Mouse (Mus musculus): ENCODE results near the gene Lrp5. TPM values are rescaled to one million over a fixed set of nuclear protein-coding genes. Genes with fewer than 3 reads are reported as not detected.

Gene Lrp5
- polyA plus RNA-seq, 1 experiment from 2014 or later: 5.2 TPM

DNA sequence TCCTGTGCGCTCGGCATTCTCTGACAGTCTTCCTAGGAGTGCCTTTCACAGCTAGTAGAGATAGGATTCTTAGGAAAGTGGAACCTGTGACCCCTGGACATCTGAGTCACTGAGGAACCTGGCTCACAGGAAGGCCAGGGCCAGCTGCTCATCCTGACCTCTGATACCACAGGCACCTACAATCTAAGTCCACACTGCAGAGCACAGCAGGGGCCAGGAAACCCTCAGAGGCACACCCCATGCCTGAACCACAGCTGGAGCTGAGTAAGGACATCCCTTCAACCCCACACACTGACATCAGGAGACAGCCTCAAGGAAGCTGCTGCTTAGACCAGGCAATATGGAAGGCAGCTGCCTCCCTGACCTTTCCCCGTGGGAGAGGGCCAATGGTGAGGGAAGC lies 40.6 kb downstream of the Lrp5 start:
- ATAC-seq (replicated peaks; ENCODE audit: low FRiP score) (no peak), DNase-seq (ENCODE audit: low spot score) (no peak)
- WGBS: 81% methylated on average over 3 of the region's 3 CpGs
- H3K27me3 ChIP-seq (ENCODE audit: control insufficient read depth, insufficient read depth, low read length): no peaks in the 10 kb centered on the region; the same call in 1 of the 2 replicates
- no peak overlapping the region for H3K4me2 ChIP-seq (ENCODE audit: low read depth, low read length, severe bottlenecking)
- no peaks in the 10 kb centered on the region; the same call in 1 of the 2 replicates for H3K36me3 ChIP-seq (ENCODE audit: control insufficient read depth, insufficient read depth, low read length)
- H3K9me3 ChIP-seq (ENCODE audit: control insufficient read depth, low read length): no peaks in the 10 kb centered on the region
- no peak overlapping the region for H3K27ac ChIP-seq (ENCODE audit: low read depth, low read length)
- H3K4me1 ChIP-seq (replicated peaks; ENCODE audit: control insufficient read depth, insufficient read depth, low read length): peaks cover 3% of the 10 kb centered on the region
- no peak overlapping the region for H3K4me3 ChIP-seq (ENCODE audit: low read depth, low read length)
- H3K9ac ChIP-seq (ENCODE audit: low read length): no peak overlapping the region

DNA sequence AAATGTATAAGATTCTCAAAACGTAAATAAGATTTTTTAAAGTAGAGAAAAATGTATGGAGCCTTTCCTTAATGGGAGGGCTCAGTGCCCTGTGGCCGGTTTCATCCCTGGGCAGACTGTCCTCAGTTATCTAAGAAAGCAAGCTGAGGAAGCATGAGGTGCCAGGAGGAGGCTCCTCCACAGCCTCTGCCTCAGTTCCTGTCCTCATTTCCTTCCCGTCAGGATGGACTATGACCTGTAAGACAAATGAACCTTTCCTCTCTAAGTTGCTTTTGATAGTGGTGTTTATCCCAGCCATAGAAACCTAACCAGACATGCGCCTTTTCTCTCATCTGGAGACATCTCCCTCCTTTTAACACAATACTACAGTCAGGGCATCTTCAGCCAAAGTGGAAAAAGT lies 41.0 kb downstream of the Lrp5 start:
- Histone ChIP-seq H3K9ac (ENCODE audit: low read length) (no peak overlapping the region), H3K9me3 (ENCODE audit: control insufficient read depth, low read length) (no peaks in the 10 kb centered on the region), H3K4me2 (ENCODE audit: low read depth, low read length, severe bottlenecking) (no peak overlapping the region), H3K36me3 (ENCODE audit: control insufficient read depth, insufficient read depth, low read length) (no peaks in the 10 kb centered on the region; the same call in 1 of the 2 replicates), H3K4me3 (ENCODE audit: low read depth, low read length) (no peak overlapping the region), H3K27ac (ENCODE audit: low read depth, low read length) (no peak overlapping the region), H3K4me1 (replicated peaks; ENCODE audit: control insufficient read depth, insufficient read depth, low read length) (peaks cover 3% of the 10 kb centered on the region), H3K27me3 (ENCODE audit: control insufficient read depth, insufficient read depth, low read length) (no peaks in the 10 kb centered on the region; the same call in 1 of the 2 replicates)
- DNase-seq (ENCODE audit: low spot score): no peak
- WGBS: 91% methylated on average over 4 of the region's 4 CpGs
- ATAC-seq (replicated peaks; ENCODE audit: low FRiP score): no peak

GRCm38 (mm10) chr19:3639561-3639960 lies 46.8 kb downstream of the Lrp5 start:
- Histone ChIP-seq H3K4me3 (ENCODE audit: low read depth, low read length) (no peak overlapping the region), H3K9ac (ENCODE audit: low read length) (no peak overlapping the region), H3K4me1 (replicated peaks; ENCODE audit: control insufficient read depth, insufficient read depth, low read length) (peaks cover 3% of the 10 kb centered on the region), H3K4me2 (ENCODE audit: low read depth, low read length, severe bottlenecking) (no peak overlapping the region), H3K27me3 (ENCODE audit: control insufficient read depth, insufficient read depth, low read length) (no peaks in the 10 kb centered on the region), H3K27ac (ENCODE audit: low read depth, low read length) (no peak overlapping the region), H3K36me3 (ENCODE audit: control insufficient read depth, insufficient read depth, low read length) (no peaks in the 10 kb centered on the region), H3K9me3 (ENCODE audit: control insufficient read depth, low read length) (no peaks in the 10 kb centered on the region)
- ATAC-seq (replicated peaks; ENCODE audit: low FRiP score): no peak
- DNase-seq (ENCODE audit: low spot score): no peak
- 89% methylated on average over 7 of the region's 7 CpGs for WGBS

DNA sequence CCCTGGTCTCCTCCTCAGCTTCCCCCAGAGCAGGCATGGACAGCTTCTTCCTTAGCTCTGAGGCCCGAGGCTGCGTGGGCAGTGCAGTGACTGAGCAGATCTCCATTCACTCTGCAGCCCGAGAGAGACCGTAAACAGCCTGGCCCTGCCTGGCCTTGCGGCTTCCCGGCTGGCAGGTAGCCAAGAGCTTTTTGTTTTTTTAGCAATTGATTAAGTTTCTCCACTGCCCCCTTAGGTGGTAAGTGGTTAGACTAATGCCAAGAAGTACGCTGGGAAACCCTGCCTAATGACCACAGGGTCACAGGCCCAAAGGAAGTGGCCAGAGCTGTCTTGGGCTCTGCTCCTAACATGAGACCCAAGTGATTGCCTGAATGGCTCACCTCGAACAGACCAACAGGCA lies 47.7 kb downstream of the Lrp5 start:
- no peak overlapping the region for H3K9ac ChIP-seq (ENCODE audit: low read length)
- ATAC-seq (replicated peaks; ENCODE audit: low FRiP score) (no peak; the same call in 1 of the 2 replicates), DNase-seq (ENCODE audit: low spot score) (no peak)
- no peaks in the 10 kb centered on the region for H3K36me3 ChIP-seq (ENCODE audit: control insufficient read depth, insufficient read depth, low read length)
- H3K4me1 ChIP-seq (replicated peaks; ENCODE audit: control insufficient read depth, insufficient read depth, low read length): peaks cover 3% of the 10 kb centered on the region
- no peak overlapping the region for H3K27ac ChIP-seq (ENCODE audit: low read depth, low read length)
- 60% methylated on average over 8 of the region's 8 CpGs for WGBS
- no peaks in the 10 kb centered on the region for H3K27me3 ChIP-seq (ENCODE audit: control insufficient read depth, insufficient read depth, low read length)
- H3K4me3 ChIP-seq (ENCODE audit: low read depth, low read length): no peak overlapping the region
- no peak overlapping the region for H3K4me2 ChIP-seq (ENCODE audit: low read depth, low read length, severe bottlenecking)
- H3K9me3 ChIP-seq (ENCODE audit: control insufficient read depth, low read length): no peaks in the 10 kb centered on the region

DNA sequence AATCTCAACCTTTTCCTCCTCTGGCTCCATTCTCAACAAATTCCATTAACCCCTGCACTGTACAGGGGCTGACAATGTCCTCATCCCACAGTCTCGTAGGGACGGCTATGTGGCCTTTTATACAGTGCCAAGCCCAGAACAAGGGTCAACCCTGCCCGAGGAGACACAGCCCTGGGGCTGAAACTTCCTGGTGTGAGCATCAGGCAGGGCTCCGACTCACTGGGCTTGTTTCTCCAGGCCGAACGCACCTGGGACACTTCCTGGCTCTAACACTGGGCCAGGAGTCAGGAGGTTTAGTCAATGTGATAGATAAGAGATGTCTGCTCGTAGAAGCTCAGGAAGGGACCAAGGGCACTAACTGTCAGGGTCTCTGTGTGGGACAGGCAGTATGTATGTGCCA lies 54.3 kb downstream of the Lrp5 start:
- WGBS: 89% methylated on average over 7 of the region's 7 CpGs
- Histone ChIP-seq H3K4me2 (ENCODE audit: low read depth, low read length, severe bottlenecking) (no peak overlapping the region), H3K4me3 (ENCODE audit: low read depth, low read length) (no peak overlapping the region), H3K9ac (ENCODE audit: low read length) (no peak overlapping the region), H3K9me3 (ENCODE audit: control insufficient read depth, low read length) (no peaks in the 10 kb centered on the region), H3K27me3 (ENCODE audit: control insufficient read depth, insufficient read depth, low read length) (no peaks in the 10 kb centered on the region), H3K36me3 (ENCODE audit: control insufficient read depth, insufficient read depth, low read length) (peaks cover 4% of the 10 kb centered on the region; the same call in 1 of the 2 replicates), H3K27ac (ENCODE audit: low read depth, low read length) (no peak overlapping the region), H3K4me1 (replicated peaks; ENCODE audit: control insufficient read depth, insufficient read depth, low read length) (no peaks in the 10 kb centered on the region)
- DNase-seq (ENCODE audit: low spot score) (no peak), ATAC-seq (replicated peaks; ENCODE audit: low FRiP score) (no peak)

DNA sequence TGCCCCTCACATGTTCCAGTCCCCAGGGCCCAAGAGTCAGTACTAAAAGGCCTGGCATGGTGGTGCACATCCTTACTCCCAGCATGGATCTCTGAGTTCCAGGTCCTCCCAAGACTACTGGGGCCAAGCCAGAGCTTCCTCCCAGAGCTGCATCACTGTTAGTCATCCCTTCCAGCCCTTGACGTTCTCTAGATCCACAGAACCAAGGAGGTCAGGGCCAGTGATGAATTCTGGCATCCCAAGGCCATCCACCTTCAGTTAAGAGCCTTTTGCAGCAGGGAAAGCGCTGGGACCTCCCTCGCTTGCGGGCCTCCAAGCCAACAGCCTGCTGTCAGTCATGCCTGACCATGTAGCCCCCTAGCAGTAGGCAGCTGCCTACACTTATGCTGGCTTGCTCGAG lies 54.9 kb downstream of the Lrp5 start:
- Histone ChIP-seq H3K9ac (ENCODE audit: low read length) (no peak overlapping the region), H3K9me3 (ENCODE audit: control insufficient read depth, low read length) (no peaks in the 10 kb centered on the region), H3K4me1 (replicated peaks; ENCODE audit: control insufficient read depth, insufficient read depth, low read length) (no peaks in the 10 kb centered on the region), H3K27ac (ENCODE audit: low read depth, low read length) (no peak overlapping the region), H3K4me2 (ENCODE audit: low read depth, low read length, severe bottlenecking) (no peak overlapping the region), H3K36me3 (ENCODE audit: control insufficient read depth, insufficient read depth, low read length) (peaks cover 4% of the 10 kb centered on the region; the same call in 1 of the 2 replicates), H3K4me3 (ENCODE audit: low read depth, low read length) (no peak overlapping the region), H3K27me3 (ENCODE audit: control insufficient read depth, insufficient read depth, low read length) (no peaks in the 10 kb centered on the region)
- 94% methylated on average over 5 of the region's 5 CpGs for WGBS
- no peak for ATAC-seq (replicated peaks; ENCODE audit: low FRiP score)
- DNase-seq (ENCODE audit: low spot score): no peak

GRCm38 (mm10) chr19:3630486-3630885 lies 55.9 kb downstream of the Lrp5 start:
- Histone ChIP-seq H3K4me1 (replicated peaks; ENCODE audit: control insufficient read depth, insufficient read depth, low read length) (no peaks in the 10 kb centered on the region), H3K36me3 (ENCODE audit: control insufficient read depth, insufficient read depth, low read length) (peaks cover 4% of the 10 kb centered on the region; the same call in 1 of the 2 replicates), H3K9ac (ENCODE audit: low read length) (no peak overlapping the region), H3K9me3 (ENCODE audit: control insufficient read depth, low read length) (no peaks in the 10 kb centered on the region), H3K4me3 (ENCODE audit: low read depth, low read length) (no peak overlapping the region), H3K27me3 (ENCODE audit: control insufficient read depth, insufficient read depth, low read length) (no peaks in the 10 kb centered on the region), H3K27ac (ENCODE audit: low read depth, low read length) (no peak overlapping the region), H3K4me2 (ENCODE audit: low read depth, low read length, severe bottlenecking) (no peak overlapping the region)
- DNase-seq (ENCODE audit: low spot score) (no peak), ATAC-seq (replicated peaks; ENCODE audit: low FRiP score) (no peak)
- 75% methylated on average over 5 of the region's 5 CpGs for WGBS

- H3K9me3 ChIP-seq (ENCODE audit: control insufficient read depth, low read length): no peaks in the 10 kb centered on the region
- H3K4me2 ChIP-seq (ENCODE audit: low read depth, low read length, severe bottlenecking): no peak overlapping the region
- no peak for DNase-seq (ENCODE audit: low spot score)
- H3K4me1 ChIP-seq (replicated peaks; ENCODE audit: control insufficient read depth, insufficient read depth, low read length): no peaks in the 10 kb centered on the region
- H3K9ac ChIP-seq (ENCODE audit: low read length): no peak overlapping the region
- no peak for ATAC-seq (replicated peaks; ENCODE audit: low FRiP score)
- 96% methylated on average over 20 of the region's 20 CpGs for WGBS
- H3K4me3 ChIP-seq (ENCODE audit: low read depth, low read length): no peak overlapping the region
- no peaks in the 10 kb centered on the region for H3K27me3 ChIP-seq (ENCODE audit: control insufficient read depth, insufficient read depth, low read length)
- H3K27ac ChIP-seq (ENCODE audit: low read depth, low read length): no peak overlapping the region
- H3K36me3 ChIP-seq (ENCODE audit: control insufficient read depth, insufficient read depth, low read length): peaks cover 4% of the 10 kb centered on the region; the same call in 1 of the 2 replicates
These were observed 56.3 kb downstream of the Lrp5 start for GRCm38 (mm10) chr19:3630027-3630426.

DNA sequence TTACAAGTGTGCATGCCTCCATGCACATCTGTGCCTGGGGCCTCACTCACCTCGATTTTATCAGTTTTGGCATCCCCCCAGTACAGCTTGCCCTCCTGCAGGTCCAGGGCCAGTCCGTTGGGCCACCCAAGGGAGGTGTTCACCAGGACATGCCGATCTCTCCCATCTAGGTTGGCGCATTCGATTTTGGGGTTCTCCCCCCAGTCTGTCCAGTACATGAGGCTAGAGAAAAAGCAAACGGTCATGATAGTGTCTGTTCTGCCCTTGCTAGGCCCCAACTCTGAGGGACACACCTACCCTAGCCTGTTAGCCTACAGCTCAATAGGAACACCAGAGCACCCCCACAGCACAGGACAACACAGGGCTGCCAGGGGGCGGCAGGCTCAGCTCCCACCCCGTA lies 58.1 kb downstream of the Lrp5 start:
- H3K9me3 ChIP-seq (ENCODE audit: control insufficient read depth, low read length): no peaks in the 10 kb centered on the region
- H3K4me2 ChIP-seq (ENCODE audit: low read depth, low read length, severe bottlenecking): no peak overlapping the region
- DNase-seq (ENCODE audit: low spot score) (no peak), ATAC-seq (replicated peaks; ENCODE audit: low FRiP score) (no peak)
- no peak overlapping the region for H3K4me3 ChIP-seq (ENCODE audit: low read depth, low read length)
- H3K36me3 ChIP-seq (ENCODE audit: control insufficient read depth, insufficient read depth, low read length): peaks cover 4% of the 10 kb centered on the region; the same call in 1 of the 2 replicates
- no peaks in the 10 kb centered on the region for H3K4me1 ChIP-seq (replicated peaks; ENCODE audit: control insufficient read depth, insufficient read depth, low read length)
- WGBS: 89% methylated on average over 8 of the region's 8 CpGs
- H3K27me3 ChIP-seq (ENCODE audit: control insufficient read depth, insufficient read depth, low read length): no peaks in the 10 kb centered on the region
- no peak overlapping the region for H3K27ac ChIP-seq (ENCODE audit: low read depth, low read length)
- no peak overlapping the region for H3K9ac ChIP-seq (ENCODE audit: low read length)

Data from forebrain, embryonic 11.5 days (tissue).